Mouse (Mus musculus) spleen, adult 2 months (tissue): Measurements from ENCODE around the gene Plcb1. TPM values are rescaled to one million over a fixed set of nuclear protein-coding genes. Genes with fewer than 3 reads are reported as not detected.

Source experiments
- DNase-seq, 2 experiments: peaks; one replicate each; pipeline versions ENCODE4 v3.0.0 to v3.0.0-alpha.2; 2012 to 2021; ENCODE audit warnings: low spot score in 2 of 2, low read depth in 1 of 2
- H3K27ac ChIP-seq: fragments of 200-500 bp; 2 replicates; pipeline ENCODE4 v1.5.1; 2012; ENCODE audit warnings: low read length, inconsistent platforms; ENCODE audit not compliant: insufficient read depth
- H3K27me3 ChIP-seq: fragments of 200-500 bp; 2 replicates; pipeline ENCODE4 v1.6.1; 2012; ENCODE audit warnings: mild to moderate bottlenecking, moderate library complexity, low read length, inconsistent platforms; ENCODE audit not compliant: control insufficient read depth, insufficient read depth
- H3K36me3 ChIP-seq: fragments of 200-500 bp; 2 replicates; pipeline ENCODE4 v1.6.1; 2012; ENCODE audit warnings: mild to moderate bottlenecking, low read length, inconsistent platforms; ENCODE audit not compliant: control insufficient read depth, insufficient read depth
- H3K4me1 ChIP-seq: fragments of 200-500 bp; 2 replicates; pipeline ENCODE4 v1.6.1; 2011; ENCODE audit warnings: inconsistent platforms; ENCODE audit not compliant: control insufficient read depth, insufficient read depth, insufficient read length
- H3K4me3 ChIP-seq: fragments of 200-500 bp; 2 replicates; pipeline ENCODE4 v1.5.1; 2011; ENCODE audit warnings: mild to moderate bottlenecking, inconsistent platforms; ENCODE audit not compliant: insufficient read depth, insufficient read length; ENCODE audit errors: extremely low read depth
- CTCF ChIP-seq: fragments of 200-500 bp; IDR thresholded peaks from 2 replicates; pipeline ENCODE4 v1.5.1; 2011; ENCODE audit warnings: mild to moderate bottlenecking, inconsistent platforms; ENCODE audit not compliant: insufficient read depth, insufficient read length, insufficient replicate concordance; ENCODE audit errors: extremely low read depth
- POLR2A ChIP-seq: fragments of 200-500 bp; IDR thresholded peaks from 2 replicates; pipeline ENCODE4 v1.6.1; 2011; ENCODE audit warnings: low read depth, low read length, inconsistent platforms
- WGBS: fragments of 180-500 bp; shearing (Covaris S2); methylation state at CpG from one replicate; pipeline ENCODE4 v1.1.7; 2018; 5-methylcytosine and 5-hydroxymethylcytosine counted together
- polyA plus RNA-seq: library from polyadenylated mRNA; depleted of rRNA; stranded (reverse); fragments of >200 nt; gene quantifications from 2 replicates; pipeline ENCODE4 v1.2.3, GENCODE M21; 2012

Plcb1 gene
- polyA plus RNA-seq, 1 experiment, result 0.22 TPM

DNA sequence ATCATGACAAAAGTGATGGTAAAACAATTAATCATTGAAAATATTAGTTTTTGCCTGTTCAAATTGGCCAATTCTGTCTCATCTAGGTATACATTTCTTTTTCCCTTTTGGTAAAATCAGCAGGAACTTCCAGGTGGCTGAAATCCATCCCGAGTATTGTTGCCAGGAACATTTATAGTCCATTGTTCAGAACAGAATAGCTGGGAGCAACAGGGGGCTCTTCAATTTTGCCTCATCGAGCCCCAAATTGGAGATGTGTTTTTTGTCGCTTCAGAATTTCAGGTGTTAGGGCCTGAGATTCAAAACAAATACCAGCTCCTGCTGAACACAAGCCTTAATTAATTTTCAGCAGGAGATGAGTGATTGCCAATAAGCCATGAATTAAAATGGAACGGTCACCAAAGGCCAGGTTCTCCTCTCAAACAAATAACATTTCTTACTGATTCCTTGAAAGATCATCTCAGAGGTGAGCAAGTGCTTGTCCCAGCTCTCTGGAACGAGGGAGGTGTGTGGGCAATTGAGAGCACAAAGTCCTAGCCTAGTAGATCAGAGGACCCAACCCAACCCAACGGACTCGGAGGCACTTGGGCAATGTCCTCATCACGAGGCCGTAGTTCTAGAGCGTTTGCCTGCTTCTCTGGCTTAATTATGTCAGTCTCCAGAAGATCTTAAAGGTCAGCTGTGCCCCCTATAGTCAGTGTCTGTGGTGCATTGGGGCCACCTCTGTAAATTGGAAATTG lies 136.9 kb downstream of the Plcb1 start:
- Histone ChIP-seq H3K4me1 (no peaks in the 10 kb centered on the region), H3K27me3 (no peaks in the 10 kb centered on the region), H3K27ac (no peak overlapping the region), H3K4me3 (no peak overlapping the region), H3K36me3 (no peaks in the 10 kb centered on the region)
- no peak for TF ChIP-seq CTCF
- DNase-seq, result no peak
- 87% methylated on average over 10 of the region's 10 CpGs for WGBS

DNA sequence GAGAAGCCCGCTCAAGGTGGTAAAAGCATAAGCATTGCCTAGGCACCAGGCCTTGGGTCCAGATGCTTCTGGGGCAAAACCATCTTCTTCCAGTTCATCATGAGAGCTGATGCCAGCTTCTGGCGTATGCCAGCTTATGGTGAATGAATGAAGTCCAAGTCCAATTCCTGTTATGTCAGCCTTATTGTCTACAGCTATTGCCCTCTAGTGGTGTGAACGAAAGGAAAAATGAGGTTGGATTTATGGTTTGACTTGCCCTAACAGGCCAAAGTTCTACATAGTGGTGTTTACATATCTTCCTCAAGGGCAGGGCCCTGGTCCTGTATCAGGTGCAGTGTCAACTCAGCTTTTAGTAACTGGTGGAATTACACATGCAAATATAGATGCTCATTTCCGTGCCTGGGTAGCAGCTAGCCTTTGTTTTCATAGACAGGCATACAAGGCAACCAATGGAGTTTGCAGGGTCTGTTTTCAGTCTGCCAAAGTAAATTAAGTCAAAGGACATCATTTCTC lies 138.3 kb downstream of the Plcb1 start:
- no peak for DNase-seq
- WGBS, result 87% methylated on average over 4 of the region's 4 CpGs

DNA sequence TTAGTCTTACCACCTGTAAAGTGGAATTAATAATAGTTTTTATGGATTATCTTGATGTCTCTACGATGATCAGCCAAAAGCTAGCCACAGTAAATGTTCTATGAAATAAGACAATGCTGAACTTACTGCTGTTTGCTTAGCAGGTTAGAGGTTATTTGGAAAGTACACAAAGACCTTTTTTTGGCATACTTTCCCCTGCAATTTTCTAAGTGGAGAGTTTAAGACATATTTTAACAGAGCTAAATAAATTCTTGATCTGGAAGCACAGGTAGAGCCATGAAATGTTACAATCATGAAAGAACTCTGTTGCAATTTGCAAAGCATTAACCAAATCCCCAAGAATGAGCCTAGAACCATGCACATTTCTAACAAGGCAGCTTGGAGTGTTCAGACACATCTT lies 140.4 kb downstream of the Plcb1 start:
- Histone ChIP-seq H3K4me3 (no peak overlapping the region), H3K36me3 (no peaks in the 10 kb centered on the region), H3K4me1 (no peaks in the 10 kb centered on the region), H3K27me3 (no peaks in the 10 kb centered on the region), H3K27ac (no peak overlapping the region)
- 66% methylated on average over 1 of the region's 1 CpGs for WGBS
- no peak for DNase-seq
- no peak for TF ChIP-seq CTCF
- TF ChIP-seq POLR2A, result no peak

More for the DNA sequence above, 138.3 kb downstream of the Plcb1 start:
- Histone ChIP-seq H3K4me1 (no peaks in the 10 kb centered on the region), H3K27ac (no peak overlapping the region), H3K4me3 (no peak overlapping the region), H3K27me3 (no peaks in the 10 kb centered on the region), H3K36me3 (no peaks in the 10 kb centered on the region)
- no peak for TF ChIP-seq POLR2A

DNA sequence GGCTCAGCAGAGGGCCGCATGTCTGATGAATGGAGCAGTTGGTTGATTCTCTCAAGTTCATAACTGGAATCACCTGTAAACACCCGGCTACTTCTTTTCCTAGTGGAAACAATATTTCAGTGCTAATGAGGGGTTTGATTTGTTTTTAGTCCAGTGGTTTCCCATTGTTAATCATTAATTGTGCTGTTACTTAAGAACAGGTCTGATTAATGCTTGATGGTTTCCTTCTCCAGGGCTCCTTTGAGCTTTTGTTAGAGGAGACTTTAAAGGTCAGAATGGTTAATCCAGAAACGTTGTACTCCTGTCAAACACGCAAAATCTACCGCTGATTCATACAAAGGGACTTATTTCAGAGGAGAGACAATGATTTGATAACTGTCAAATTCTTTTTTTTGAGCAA lies 141.2 kb downstream of the Plcb1 start:
- no peak overlapping the region for H3K27ac ChIP-seq
- H3K36me3 ChIP-seq, result no peaks in the 10 kb centered on the region
- no peak for DNase-seq
- no peak for TF ChIP-seq CTCF
- TF ChIP-seq POLR2A, result no peak
- H3K27me3 ChIP-seq, result no peaks in the 10 kb centered on the region
- H3K4me3 ChIP-seq, result no peak overlapping the region; the same call in 1 of the 2 replicates
- WGBS, result 72% methylated on average over 5 of the region's 5 CpGs
- no peaks in the 10 kb centered on the region for H3K4me1 ChIP-seq

DNA sequence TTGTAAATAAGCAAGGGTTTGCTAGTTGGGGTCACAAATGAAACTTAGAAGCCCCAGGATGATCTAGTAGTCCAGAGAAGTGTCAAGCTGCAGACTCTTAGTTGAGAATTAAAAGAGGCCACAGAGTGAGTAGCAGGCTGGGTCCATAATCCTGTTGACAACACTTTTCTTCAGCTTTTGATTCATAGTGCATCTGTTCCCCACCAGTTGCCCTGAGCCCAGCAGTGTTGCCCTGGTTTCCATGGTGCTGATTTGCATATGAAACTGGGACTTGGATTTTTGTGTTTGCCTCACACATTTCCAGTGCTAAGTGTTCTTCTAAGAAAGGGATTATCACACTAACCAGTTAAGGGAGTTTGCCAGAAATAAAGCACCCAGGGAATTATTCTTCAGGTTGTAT lies 143.6 kb downstream of the Plcb1 start:
- no peaks in the 10 kb centered on the region for H3K36me3 ChIP-seq
- H3K4me3 ChIP-seq, result no peak overlapping the region
- no peak for TF ChIP-seq POLR2A
- no peak for TF ChIP-seq CTCF
- no peak overlapping the region for H3K27ac ChIP-seq
- no peaks in the 10 kb centered on the region for H3K4me1 ChIP-seq
- no peaks in the 10 kb centered on the region for H3K27me3 ChIP-seq
- DNase-seq, result no peak

DNA sequence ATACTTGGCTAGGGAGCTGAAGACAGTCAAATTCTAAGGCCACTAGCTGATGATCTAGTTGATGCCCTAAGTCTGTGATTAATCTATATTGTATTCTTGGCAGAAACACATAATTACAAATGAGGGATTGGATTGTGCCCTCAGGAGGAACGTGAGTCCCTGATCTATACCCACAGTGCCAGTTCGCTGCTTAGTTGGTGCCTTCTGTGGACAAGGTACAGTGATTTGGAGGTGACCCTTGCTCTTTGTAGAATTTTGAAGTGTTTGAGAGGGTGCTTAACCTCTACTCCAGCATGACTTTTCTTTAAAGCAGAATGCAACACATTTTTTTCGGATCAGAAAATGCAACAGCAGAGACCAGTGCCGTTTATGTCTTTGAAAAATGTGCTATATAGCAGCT lies 145.1 kb downstream of the Plcb1 start:
- no peak for DNase-seq
- no peak overlapping the region for H3K27ac ChIP-seq
- H3K27me3 ChIP-seq, result no peaks in the 10 kb centered on the region
- no peaks in the 10 kb centered on the region for H3K36me3 ChIP-seq
- TF ChIP-seq POLR2A (no peak), CTCF (no peak)
- H3K4me3 ChIP-seq, result no peak overlapping the region
- WGBS, result 87% methylated on average over 4 of the region's 4 CpGs
- no peaks in the 10 kb centered on the region for H3K4me1 ChIP-seq

DNA sequence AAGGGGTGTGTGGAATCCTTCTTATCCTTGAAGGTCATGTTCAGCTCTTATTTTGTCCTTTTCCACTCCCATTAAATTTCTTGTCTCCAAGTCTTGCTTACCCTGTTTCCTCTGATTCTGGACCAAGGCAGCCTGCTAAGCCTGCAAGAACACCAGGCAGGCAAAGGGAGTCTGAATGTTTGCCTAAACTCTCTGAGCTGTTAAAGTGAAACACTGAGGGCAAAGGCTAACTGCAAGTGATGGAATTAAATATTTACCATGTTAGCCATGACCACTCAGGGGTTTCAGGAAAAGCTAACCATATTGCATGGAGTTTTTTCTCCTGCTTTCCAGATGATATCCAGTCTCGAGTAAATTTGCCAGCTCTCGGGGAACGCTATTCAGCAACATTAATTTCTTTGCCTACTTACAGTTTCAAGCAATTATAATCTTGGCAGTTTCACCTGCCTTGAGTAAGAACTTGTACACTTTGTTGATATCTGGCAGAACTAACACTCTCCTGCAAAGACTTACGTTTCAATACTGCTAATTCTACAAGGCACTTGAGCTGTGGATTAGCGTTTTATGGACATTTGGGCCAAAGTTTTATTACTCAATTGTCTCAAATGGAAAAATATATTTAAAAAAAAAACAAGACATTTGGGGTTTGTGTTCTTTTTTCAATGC lies 146.0 kb downstream of the Plcb1 start:
- DNase-seq, result no peak
- WGBS, result 91% methylated on average over 5 of the region's 5 CpGs
- no peak overlapping the region for H3K27ac ChIP-seq
- TF ChIP-seq POLR2A (no peak), CTCF (no peak)
- no peak overlapping the region for H3K4me3 ChIP-seq
- no peaks in the 10 kb centered on the region for H3K36me3 ChIP-seq
- H3K27me3 ChIP-seq, result no peaks in the 10 kb centered on the region
- no peaks in the 10 kb centered on the region for H3K4me1 ChIP-seq
